Mouse (Mus musculus): Measurements from ENCODE around the gene Mef2c. TPM values are rescaled to one million over a fixed set of nuclear protein-coding genes. Genes with fewer than 3 reads are reported as not detected.

The Mef2c gene
- total and polyA plus RNA-seq, 3 experiments = 99.9 to 159 (median 107) TPM

- peaks cover 2% of the 10 kb centered on the region for H3K27me3 ChIP-seq (replicated peaks)
- H3K36me3 ChIP-seq (replicated peaks in 1 of 2; ENCODE audit: control insufficient read depth in 1 of 2, insufficient read depth in 1 of 2, low read length in 1 of 2) = no peaks in the 10 kb centered on the region
- dilution Hi-C loops (cut with MboI; ENCODE audit: extremely low pct_ligation_motif_present, extremely low pct_unique_long_range_greater_than_20kb, low sequenced_read_pairs) (no loop called here), in situ Hi-C loops (cut with MboI; ENCODE audit: low pct_ligation_motif_present, low pct_unique_long_range_greater_than_20kb, low sequenced_read_pairs) (loop anchor here (5.0 kb wide), 1 partner anchor 1043 kb away; no protein-coding TSS in a partner anchor)
- no peaks in the 10 kb centered on the region for H3K79me2 ChIP-seq (replicated peaks; ENCODE audit: control insufficient read depth, extremely low read depth, insufficient read depth, poor library complexity, severe bottlenecking)
- TF ChIP-seq NELFE (IDR thresholded peaks at IDR 0.05; ENCODE audit: low read depth, low read length) = no peak
- peak; percentile 46; the same call in 1 of the 2 replicates for TF ChIP-seq ZC3H11A (IDR thresholded peaks at IDR 0.05; ENCODE audit: low read depth, low read length)
- TF ChIP-seq RAD21 (IDR thresholded peaks at IDR 0.05; ENCODE audit: low read depth, low read length) = peak; percentile 96
- no peak for TF ChIP-seq ZNF384 (IDR thresholded peaks at IDR 0.05; ENCODE audit: low read depth, low read length)
- TF ChIP-seq UBTF (IDR thresholded peaks at IDR 0.05; ENCODE audit: low read depth, low read length) = no peak
- TF ChIP-seq JUND (conservative IDR thresholded peaks at IDR 0.05; ENCODE audit: low read depth, low read length) = peak; percentile 56
- TF ChIP-seq SMC3 (IDR thresholded peaks at IDR 0.05; ENCODE audit: low read depth, low read length) = peak; percentile 85
- TF ChIP-seq CTCF (conservative IDR thresholded peaks at IDR 0.05 in 1 of 2, IDR thresholded peaks at IDR 0.05 in 1 of 2; ENCODE audit: low read depth in 2 of 2, low read length in 2 of 2) = peak; percentile 74 to 90
- peaks cover 0 to 3% of the 10 kb centered on the region in 2 experiments; a peak in 2 of 4 replicates for H3K4me1 ChIP-seq (ENCODE audit: control insufficient read depth in 1 of 2, insufficient read depth in 2 of 2)
- H3K4me2 ChIP-seq (ENCODE audit: insufficient read depth, low read depth, poor library complexity, severe bottlenecking) = peak overlapping the region; percentile 72
- H3K27ac ChIP-seq (ENCODE audit: insufficient read depth, low read depth) = no peak overlapping the region
- no peak overlapping the region for H3K4me3 ChIP-seq (replicated peaks in 1 of 3; ENCODE audit: low read depth in 2 of 3, low read length in 2 of 3, poor library complexity in 1 of 3)
- H3K9ac ChIP-seq (ENCODE audit: insufficient read depth, low read depth) = no peak overlapping the region
- H3K9me3 ChIP-seq (replicated peaks; ENCODE audit: low read length) = no peaks in the 10 kb centered on the region
- DNase-seq (ENCODE audit: extremely low read depth) = peak; percentile 73
Measured at GRCm38 (mm10) chr13:83714466-83715307, 210.9 kb downstream of the Mef2c start.

GRCm38 (mm10) chr13:83715308-83715785, 211.5 kb downstream of the Mef2c start:
- DNase-seq (ENCODE audit: extremely low read depth) = no peak
- Histone ChIP-seq H3K36me3 (replicated peaks in 1 of 2; ENCODE audit: control insufficient read depth in 1 of 2, insufficient read depth in 1 of 2, low read length in 1 of 2) (no peaks in the 10 kb centered on the region), H3K4me2 (ENCODE audit: insufficient read depth, low read depth, poor library complexity, severe bottlenecking) (peak overlapping the region; percentile 72; the same call in 1 of the 2 replicates), H3K79me2 (replicated peaks; ENCODE audit: control insufficient read depth, extremely low read depth, insufficient read depth, poor library complexity, severe bottlenecking) (no peaks in the 10 kb centered on the region), H3K4me1 (ENCODE audit: control insufficient read depth in 1 of 2, insufficient read depth in 2 of 2) (peaks cover 0 to 3% of the 10 kb centered on the region in 2 experiments; a peak in 2 of 4 replicates), H3K9ac (ENCODE audit: insufficient read depth, low read depth) (no peak overlapping the region), H3K27ac (ENCODE audit: insufficient read depth, low read depth) (no peak overlapping the region), H3K4me3 (replicated peaks in 1 of 3; ENCODE audit: low read depth in 2 of 3, low read length in 2 of 3, poor library complexity in 1 of 3) (no peak overlapping the region), H3K27me3 (replicated peaks) (peaks cover 2% of the 10 kb centered on the region), H3K9me3 (replicated peaks; ENCODE audit: low read length) (no peaks in the 10 kb centered on the region)
- TF ChIP-seq USF1 (IDR thresholded peaks at IDR 0.05; ENCODE audit: low read depth, low read length) (no peak), CHD2 (IDR thresholded peaks at IDR 0.05; ENCODE audit: low read length) (no peak), JUN (IDR thresholded peaks at IDR 0.05; ENCODE audit: insufficient read depth, low read depth, low read length) (no peak), JUND (conservative IDR thresholded peaks at IDR 0.05; ENCODE audit: low read depth, low read length) (no peak), MYC (IDR thresholded peaks at IDR 0.05; ENCODE audit: low read depth, low read length) (no peak), MAFK (IDR thresholded peaks at IDR 0.05; ENCODE audit: insufficient replicate concordance, low read length) (no peak), RAD21 (IDR thresholded peaks at IDR 0.05; ENCODE audit: low read depth, low read length) (no peak)
- dilution Hi-C loops (cut with MboI; ENCODE audit: extremely low pct_ligation_motif_present, extremely low pct_unique_long_range_greater_than_20kb, low sequenced_read_pairs) = no loop called here
- in situ Hi-C loops (cut with MboI; ENCODE audit: low pct_ligation_motif_present, low pct_unique_long_range_greater_than_20kb, low sequenced_read_pairs) = loop anchor here (5.0 kb wide), 1 partner anchor 1042 kb away; no protein-coding TSS in a partner anchor

All from CH12.LX (cell line).